Mouse (Mus musculus): Measurements from ENCODE around the gene Kat6b.

DNA sequence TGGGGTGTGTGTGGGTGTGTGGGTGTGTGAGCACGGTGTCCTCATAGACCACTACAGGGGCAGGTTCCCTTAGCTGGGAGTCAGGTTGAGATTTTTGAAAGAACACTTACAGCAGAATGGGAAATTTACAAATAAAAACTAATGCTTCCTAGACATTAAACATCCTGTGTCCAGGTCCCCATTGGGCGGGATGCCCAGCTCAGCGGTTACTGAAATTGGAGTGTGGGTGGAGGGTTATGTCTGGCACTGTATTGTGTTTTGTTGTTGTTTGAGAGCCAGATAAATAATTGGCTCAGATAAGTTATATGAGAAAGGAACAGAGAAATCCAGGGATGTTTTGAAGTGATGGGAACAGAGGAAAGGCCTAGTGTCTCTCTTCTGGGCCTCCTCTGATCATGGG is 209.8 kb downstream of the Kat6b start:
- TF ChIP-seq CTCF (conservative IDR thresholded peaks at IDR 0.05; ENCODE audit: insufficient read depth, insufficient read length, low read depth, low read length) = no peak
- no peak for TF ChIP-seq POLR2A (IDR thresholded peaks at IDR 0.05; ENCODE audit: low read depth, low read length)

All from kidney, adult 2 months (tissue).